Mouse (Mus musculus): ENCODE data around the gene Ccdc157. TPM values are rescaled to one million over a fixed set of nuclear protein-coding genes. Genes with fewer than 3 reads are reported as not detected.

Ccdc157 gene
- 2.2 and 2.3 TPM in 2 replicates for polyA plus RNA-seq (2014; fragmentation: Nextera tagmentation; extraction: Ambion mirVana)

- 2% methylated on average over 54 of the region's 54 CpGs for WGBS
- Histone ChIP-seq H3K4me2 (peak within 1 kb of the TSS; percentile 97), H3K4me3 (ENCODE audit: low read depth, low read length) (peak within 1 kb of the TSS; percentile 95), H3K36me3 (ENCODE audit: control insufficient read depth, insufficient read depth, low read length) (peaks cover 24% of the 10 kb centered on the region), H3K9me3 (ENCODE audit: control insufficient read depth, low read length) (no peaks in the 10 kb centered on the region), H3K27me3 (replicated peaks; ENCODE audit: control insufficient read depth, insufficient read depth, low read length) (no peaks in the 10 kb centered on the region), H3K27ac (ENCODE audit: low read depth, low read length) (peak within 1 kb of the TSS; percentile 87), H3K4me1 (replicated peaks; ENCODE audit: control insufficient read depth, insufficient read depth, low read length) (peaks cover 25% of the 10 kb centered on the region), H3K9ac (ENCODE audit: low read depth, low read length) (peak within 1 kb of the TSS; percentile 91)
- ATAC-seq (replicated peaks; ENCODE audit: low FRiP score), result peak; percentile 96
- peak; percentile 92 for DNase-seq (ENCODE audit: low spot score)
Measured at GRCm38 (mm10) chr11:4159808-4160708, at the start of gene Ccdc157, which contains the start of gene Sf3a1. Gene Ccdc157, minus strand, starts transcription at chr11:4160293. Gene Sf3a1, plus strand, starts transcription at chr11:4160350.

- Histone ChIP-seq H3K27ac (ENCODE audit: low read depth, low read length) (no peak overlapping the region), H3K4me3 (ENCODE audit: low read depth, low read length) (no peak overlapping the region), H3K4me2 (no peak overlapping the region), H3K4me1 (replicated peaks; ENCODE audit: control insufficient read depth, insufficient read depth, low read length) (no peaks in the 10 kb centered on the region), H3K9me3 (ENCODE audit: control insufficient read depth, low read length) (no peaks in the 10 kb centered on the region), H3K36me3 (ENCODE audit: control insufficient read depth, insufficient read depth, low read length) (no peaks in the 10 kb centered on the region; the same call in 1 of the 2 replicates), H3K27me3 (replicated peaks; ENCODE audit: control insufficient read depth, insufficient read depth, low read length) (no peaks in the 10 kb centered on the region), H3K9ac (ENCODE audit: low read depth, low read length) (no peak overlapping the region)
- DNase-seq (ENCODE audit: low spot score) (no peak), ATAC-seq (replicated peaks; ENCODE audit: low FRiP score) (no peak)
- WGBS, result 72% methylated on average over 5 of the region's 5 CpGs
Measured at GRCm38 (mm10) chr11:4209556-4209955, 49.5 kb upstream of the Ccdc157 start.

- WGBS, result 92% methylated on average over 9 of the region's 9 CpGs
- Histone ChIP-seq H3K4me1 (replicated peaks; ENCODE audit: control insufficient read depth, insufficient read depth, low read length) (peaks cover 7% of the 10 kb centered on the region), H3K27me3 (replicated peaks; ENCODE audit: control insufficient read depth, insufficient read depth, low read length) (no peaks in the 10 kb centered on the region), H3K27ac (ENCODE audit: low read depth, low read length) (no peak overlapping the region), H3K4me2 (no peak overlapping the region), H3K9me3 (ENCODE audit: control insufficient read depth, low read length) (no peaks in the 10 kb centered on the region), H3K4me3 (ENCODE audit: low read depth, low read length) (no peak overlapping the region), H3K9ac (ENCODE audit: low read depth, low read length) (no peak overlapping the region), H3K36me3 (ENCODE audit: control insufficient read depth, insufficient read depth, low read length) (no peaks in the 10 kb centered on the region)
- ATAC-seq (replicated peaks; ENCODE audit: low FRiP score) (no peak), DNase-seq (ENCODE audit: low spot score) (no peak)
Measured at GRCm38 (mm10) chr11:4207655-4208054, 47.6 kb upstream of the Ccdc157 start.

- Histone ChIP-seq H3K4me3 (ENCODE audit: low read depth, low read length) (no peak overlapping the region), H3K27me3 (replicated peaks; ENCODE audit: control insufficient read depth, insufficient read depth, low read length) (no peaks in the 10 kb centered on the region), H3K27ac (ENCODE audit: low read depth, low read length) (no peak overlapping the region), H3K9ac (ENCODE audit: low read depth, low read length) (no peak overlapping the region), H3K4me1 (replicated peaks; ENCODE audit: control insufficient read depth, insufficient read depth, low read length) (peaks cover 7% of the 10 kb centered on the region), H3K36me3 (ENCODE audit: control insufficient read depth, insufficient read depth, low read length) (no peaks in the 10 kb centered on the region), H3K9me3 (ENCODE audit: control insufficient read depth, low read length) (no peaks in the 10 kb centered on the region), H3K4me2 (no peak overlapping the region)
- WGBS, result 45% methylated on average over 6 of the region's 6 CpGs
- no peak for ATAC-seq (replicated peaks; ENCODE audit: low FRiP score)
- no peak for DNase-seq (ENCODE audit: low spot score)
Measured at GRCm38 (mm10) chr11:4206563-4206962, 46.5 kb upstream of the Ccdc157 start.

GRCm38 (mm10) chr11:4205951-4206350 is 45.9 kb upstream of the Ccdc157 start:
- Histone ChIP-seq H3K4me3 (ENCODE audit: low read depth, low read length) (no peak overlapping the region), H3K4me2 (no peak overlapping the region), H3K27ac (ENCODE audit: low read depth, low read length) (no peak overlapping the region), H3K4me1 (replicated peaks; ENCODE audit: control insufficient read depth, insufficient read depth, low read length) (peaks cover 7% of the 10 kb centered on the region), H3K36me3 (ENCODE audit: control insufficient read depth, insufficient read depth, low read length) (no peaks in the 10 kb centered on the region), H3K9me3 (ENCODE audit: control insufficient read depth, low read length) (no peaks in the 10 kb centered on the region), H3K27me3 (replicated peaks; ENCODE audit: control insufficient read depth, insufficient read depth, low read length) (no peaks in the 10 kb centered on the region), H3K9ac (ENCODE audit: low read depth, low read length) (no peak overlapping the region)
- DNase-seq (ENCODE audit: low spot score), result no peak
- ATAC-seq (replicated peaks; ENCODE audit: low FRiP score), result no peak
- 87% methylated on average over 7 of the region's 7 CpGs for WGBS

GRCm38 (mm10) chr11:4205097-4205655 is 45.1 kb upstream of the Ccdc157 start:
- no peaks in the 10 kb centered on the region for H3K27me3 ChIP-seq (replicated peaks; ENCODE audit: control insufficient read depth, insufficient read depth, low read length)
- H3K27ac ChIP-seq (ENCODE audit: low read depth, low read length), result no peak overlapping the region
- no peak overlapping the region for H3K9ac ChIP-seq (ENCODE audit: low read depth, low read length)
- ATAC-seq (replicated peaks; ENCODE audit: low FRiP score), result no peak
- H3K4me2 ChIP-seq, result no peak overlapping the region
- no peak for DNase-seq (ENCODE audit: low spot score)
- WGBS, result 82% methylated on average over 5 of the region's 5 CpGs
- H3K36me3 ChIP-seq (ENCODE audit: control insufficient read depth, insufficient read depth, low read length), result no peaks in the 10 kb centered on the region
- peaks cover 7% of the 10 kb centered on the region for H3K4me1 ChIP-seq (replicated peaks; ENCODE audit: control insufficient read depth, insufficient read depth, low read length)
- no peak overlapping the region for H3K4me3 ChIP-seq (ENCODE audit: low read depth, low read length)
- H3K9me3 ChIP-seq (ENCODE audit: control insufficient read depth, low read length), result no peaks in the 10 kb centered on the region

- Histone ChIP-seq H3K4me2 (no peak overlapping the region), H3K36me3 (ENCODE audit: control insufficient read depth, insufficient read depth, low read length) (no peaks in the 10 kb centered on the region), H3K4me3 (ENCODE audit: low read depth, low read length) (no peak overlapping the region), H3K9ac (ENCODE audit: low read depth, low read length) (no peak overlapping the region), H3K27me3 (replicated peaks; ENCODE audit: control insufficient read depth, insufficient read depth, low read length) (no peaks in the 10 kb centered on the region), H3K9me3 (ENCODE audit: control insufficient read depth, low read length) (no peaks in the 10 kb centered on the region), H3K4me1 (replicated peaks; ENCODE audit: control insufficient read depth, insufficient read depth, low read length) (peaks cover 7% of the 10 kb centered on the region), H3K27ac (ENCODE audit: low read depth, low read length) (no peak overlapping the region)
- no peak for ATAC-seq (replicated peaks; ENCODE audit: low FRiP score)
- 54% methylated on average over 2 of the region's 2 CpGs for WGBS
- DNase-seq (ENCODE audit: low spot score), result no peak
Measured at GRCm38 (mm10) chr11:4203705-4204074, 43.6 kb upstream of the Ccdc157 start.

GRCm38 (mm10) chr11:4202995-4203704 is 43.1 kb upstream of the Ccdc157 start:
- 58% methylated on average over 12 of the region's 12 CpGs for WGBS
- H3K4me1 ChIP-seq (replicated peaks; ENCODE audit: control insufficient read depth, insufficient read depth, low read length), result peaks cover 7% of the 10 kb centered on the region
- H3K4me2 ChIP-seq, result no peak overlapping the region
- no peaks in the 10 kb centered on the region for H3K27me3 ChIP-seq (replicated peaks; ENCODE audit: control insufficient read depth, insufficient read depth, low read length)
- ATAC-seq (replicated peaks; ENCODE audit: low FRiP score) (no peak), DNase-seq (ENCODE audit: low spot score) (no peak)
- no peak overlapping the region for H3K9ac ChIP-seq (ENCODE audit: low read depth, low read length)
- H3K27ac ChIP-seq (ENCODE audit: low read depth, low read length), result 0 out of 2 replicates have a peak overlapping the region, but pooled peaks have one; percentile 1
- no peak overlapping the region for H3K4me3 ChIP-seq (ENCODE audit: low read depth, low read length)
- H3K9me3 ChIP-seq (ENCODE audit: control insufficient read depth, low read length), result no peaks in the 10 kb centered on the region
- no peaks in the 10 kb centered on the region for H3K36me3 ChIP-seq (ENCODE audit: control insufficient read depth, insufficient read depth, low read length)

Measured in liver, embryonic 11.5 days (tissue).